Mouse (Mus musculus): Measurements from ENCODE around the gene Arhgdia. TPM values are rescaled to one million over a fixed set of nuclear protein-coding genes. Genes with fewer than 3 reads are reported as not detected.

The Arhgdia gene
- total and polyA plus RNA-seq, 3 experiments = 355 to 786 (median 386) TPM

Small RNA genes within 50 kb of the gene (microRNA-seq; reads per million reads assigned to microRNA genes)
- gene Mir6936 = 0 to 0.83 reads per million in 2 experiments

Other genes starting within 250 kb of the Arhgdia start
Only the 30 nearest of the 35 such genes appear.
- gene Nploc4, start 143.9 kb downstream of the Arhgdia start, total RNA-seq (2021) = 100 to 1,000 TPM in 1 of 2 experiments, 10 to 100 TPM in 1; 76.6 to 108 TPM
- 129 and 132 TPM in 2 replicates for gene Nploc4, start 143.9 kb downstream of the Arhgdia start, polyA plus RNA-seq (2012; rRNA removed)
- gene Tspan10, start 139.0 kb downstream of the Arhgdia start, total RNA-seq (2021) = 1 to 10 TPM in 1 of 2 experiments, not detected in 1; 3.4 TPM
- gene Tspan10, start 139.0 kb downstream of the Arhgdia start, polyA plus RNA-seq (2012; rRNA removed) = 0.06 TPM in 1 of 2 replicates, not detected in the other
- under 1 TPM in 1 of 2 experiments, not detected in 1; 0.31 TPM for gene Pde6g, start 128.1 kb downstream of the Arhgdia start, total RNA-seq (2021)
- 0.48 and 0.49 TPM in 2 replicates for gene Pde6g, start 128.1 kb downstream of the Arhgdia start, polyA plus RNA-seq (2012; rRNA removed)
- gene Oxld1, start 123.6 kb downstream of the Arhgdia start, total RNA-seq (2021) = 10 to 100 TPM; 25.8 to 37.1 TPM
- 48.7 and 81.2 TPM in 2 replicates for gene Oxld1, start 123.6 kb downstream of the Arhgdia start, polyA plus RNA-seq (2012; rRNA removed)
- 10 to 100 TPM; 24.6 to 33.0 TPM for gene Ccdc137, start 123.5 kb downstream of the Arhgdia start, total RNA-seq (2021)
- gene Ccdc137, start 123.5 kb downstream of the Arhgdia start, polyA plus RNA-seq (2012; rRNA removed) = 8.3 and 12.0 TPM in 2 replicates
- 10 to 100 TPM; 21.4 to 27.2 TPM for gene Arl16, start 114.0 kb downstream of the Arhgdia start, total RNA-seq (2021)
- 23.2 and 27.2 TPM in 2 replicates for gene Arl16, start 114.0 kb downstream of the Arhgdia start, polyA plus RNA-seq (2012; rRNA removed)
- 100 to 1,000 TPM; 107 to 146 TPM for gene Mrpl12, start 97.0 kb downstream of the Arhgdia start, total RNA-seq (2021)
- gene Mrpl12, start 97.0 kb downstream of the Arhgdia start, polyA plus RNA-seq (2012; rRNA removed) = 163 and 185 TPM in 2 replicates
- 100 to 1,000 TPM; 103 to 116 TPM for gene Slc25a10, start 89.8 kb downstream of the Arhgdia start, total RNA-seq (2021)
- 400 and 531 TPM in 2 replicates for gene Slc25a10, start 89.8 kb downstream of the Arhgdia start, polyA plus RNA-seq (2012; rRNA removed)
- gene Gcgr, start 50.9 kb downstream of the Arhgdia start, total RNA-seq (2021) = 1 to 10 TPM; 1.5 to 1.7 TPM
- gene Gcgr, start 50.9 kb downstream of the Arhgdia start, polyA plus RNA-seq (2012; rRNA removed) = 2.1 and 2.5 TPM in 2 replicates
- 10 to 100 TPM; 56.9 to 65.8 TPM for gene Mcrip1, start 31.9 kb downstream of the Arhgdia start, total RNA-seq (2021)
- 136 and 157 TPM in 2 replicates for gene Mcrip1, start 31.9 kb downstream of the Arhgdia start, polyA plus RNA-seq (2012; rRNA removed)
- under 1 TPM; 0.40 to 0.79 TPM for gene Ppp1r27, start 30.5 kb downstream of the Arhgdia start, total RNA-seq (2021)
- 0.83 and 1.2 TPM in 2 replicates for gene Ppp1r27, start 30.5 kb downstream of the Arhgdia start, polyA plus RNA-seq (2012; rRNA removed)
- 100 to 1,000 TPM; 462 to 524 TPM for gene P4hb, start 8.4 kb downstream of the Arhgdia start, total RNA-seq (2021)
- gene P4hb, start 8.4 kb downstream of the Arhgdia start, polyA plus RNA-seq (2012; rRNA removed) = 108 and 126 TPM in 2 replicates
- gene Alyref, start 16.7 kb upstream of the Arhgdia start, total RNA-seq (2021) = 10 to 100 TPM; 85.5 to 97.9 TPM
- gene Alyref, start 16.7 kb upstream of the Arhgdia start, polyA plus RNA-seq (2012; rRNA removed) = 10.3 and 12.6 TPM in 2 replicates
- 10 to 100 TPM; 82.8 to 85.9 TPM for gene Anapc11, start 16.8 kb upstream of the Arhgdia start, total RNA-seq (2021)
- gene Anapc11, start 16.8 kb upstream of the Arhgdia start, polyA plus RNA-seq (2012; rRNA removed) = 183 and 187 TPM in 2 replicates
- under 1 TPM; 0.61 to 0.62 TPM for gene Npb, start 26.9 kb upstream of the Arhgdia start, total RNA-seq (2021)
- 1.6 and 2.3 TPM in 2 replicates for gene Npb, start 26.9 kb upstream of the Arhgdia start, polyA plus RNA-seq (2012; rRNA removed)
- 100 to 1,000 TPM; 201 to 344 TPM for gene Pcyt2, start 36.3 kb upstream of the Arhgdia start, total RNA-seq (2021)
- gene Pcyt2, start 36.3 kb upstream of the Arhgdia start, polyA plus RNA-seq (2012; rRNA removed) = 460 and 610 TPM in 2 replicates
- 10 to 100 TPM; 54.2 to 69.5 TPM for gene Sirt7, start 43.6 kb upstream of the Arhgdia start, total RNA-seq (2021)
- gene Sirt7, start 43.6 kb upstream of the Arhgdia start, polyA plus RNA-seq (2012; rRNA removed) = 109 and 128 TPM in 2 replicates
- 10 to 100 TPM; 48.1 to 60.7 TPM for gene Mafg, start 52.0 kb upstream of the Arhgdia start, total RNA-seq (2021)
- 54.3 and 66.9 TPM in 2 replicates for gene Mafg, start 52.0 kb upstream of the Arhgdia start, polyA plus RNA-seq (2012; rRNA removed)
- gene Pycr1, start 62.1 kb upstream of the Arhgdia start, total RNA-seq (2021) = 1 to 10 TPM; 1.0 to 1.9 TPM
- 3.5 and 3.6 TPM in 2 replicates for gene Pycr1, start 62.1 kb upstream of the Arhgdia start, polyA plus RNA-seq (2012; rRNA removed)
- 1 to 10 TPM in 1 of 2 experiments, not detected in 1; 1.0 TPM for gene Myadml2, start 66.5 kb upstream of the Arhgdia start, total RNA-seq (2021)
- gene Myadml2, start 66.5 kb upstream of the Arhgdia start, polyA plus RNA-seq (2012; rRNA removed) = 0.11 and 0.59 TPM in 2 replicates
- 1 to 10 TPM; 2.8 to 8.1 TPM for gene Notum, start 79.6 kb upstream of the Arhgdia start, total RNA-seq (2021)
- gene Notum, start 79.6 kb upstream of the Arhgdia start, polyA plus RNA-seq (2012; rRNA removed) = 7.4 and 9.3 TPM in 2 replicates
- 10 to 100 TPM; 74.9 to 84.1 TPM for gene Aspscr1, start 91.3 kb upstream of the Arhgdia start, total RNA-seq (2021)
- gene Aspscr1, start 91.3 kb upstream of the Arhgdia start, polyA plus RNA-seq (2012; rRNA removed) = 124 and 125 TPM in 2 replicates
- 10 to 100 TPM; 54.0 to 63.5 TPM for gene Cenpx, start 132.1 kb upstream of the Arhgdia start, total RNA-seq (2021)
- 86.0 and 90.2 TPM in 2 replicates for gene Cenpx, start 132.1 kb upstream of the Arhgdia start, polyA plus RNA-seq (2012; rRNA removed)
- 10 to 100 TPM; 21.9 to 25.3 TPM for gene Lrrc45, start 132.3 kb upstream of the Arhgdia start, total RNA-seq (2021)
- gene Lrrc45, start 132.3 kb upstream of the Arhgdia start, polyA plus RNA-seq (2012; rRNA removed) = 34.2 and 40.1 TPM in 2 replicates
- 10 to 100 TPM; 13.7 to 15.9 TPM for gene Rac3, start 139.8 kb upstream of the Arhgdia start, total RNA-seq (2021)
- 21.1 and 25.6 TPM in 2 replicates for gene Rac3, start 139.8 kb upstream of the Arhgdia start, polyA plus RNA-seq (2012; rRNA removed)
- gene Dcxr, start 145.7 kb upstream of the Arhgdia start, total RNA-seq (2021) = 100 to 1,000 TPM in 1 of 2 experiments, 10 to 100 TPM in 1; 41.4 to 122 TPM
- 136 and 150 TPM in 2 replicates for gene Dcxr, start 145.7 kb upstream of the Arhgdia start, polyA plus RNA-seq (2012; rRNA removed)
- 10 to 100 TPM in 1 of 2 experiments, 1 to 10 TPM in 1; 8.3 to 10.6 TPM for gene Cbr2, start 150.5 kb upstream of the Arhgdia start, total RNA-seq (2021)
- gene Cbr2, start 150.5 kb upstream of the Arhgdia start, polyA plus RNA-seq (2012; rRNA removed) = 52.6 and 54.2 TPM in 2 replicates
- 10 to 100 TPM in 1 of 2 experiments, 1 to 10 TPM in 1; 5.5 to 12.3 TPM for gene Hmga1b, start 181.2 kb upstream of the Arhgdia start, total RNA-seq (2021)
- gene Hmga1b, start 181.2 kb upstream of the Arhgdia start, polyA plus RNA-seq (2012; rRNA removed) = 2.8 and 6.6 TPM in 2 replicates
- 10 to 100 TPM; 18.3 to 20.9 TPM for gene Rfng, start 202.6 kb upstream of the Arhgdia start, total RNA-seq (2021)
- gene Rfng, start 202.6 kb upstream of the Arhgdia start, polyA plus RNA-seq (2012; rRNA removed) = 91.6 and 95.4 TPM in 2 replicates
- 100 to 1,000 TPM; 113 to 141 TPM for gene Gps1, start 202.6 kb upstream of the Arhgdia start, total RNA-seq (2021)
- gene Gps1, start 202.6 kb upstream of the Arhgdia start, polyA plus RNA-seq (2012; rRNA removed) = 161 and 178 TPM in 2 replicates

Data from adrenal gland, adult 2 months (tissue).